In the genomic region with DNA sequence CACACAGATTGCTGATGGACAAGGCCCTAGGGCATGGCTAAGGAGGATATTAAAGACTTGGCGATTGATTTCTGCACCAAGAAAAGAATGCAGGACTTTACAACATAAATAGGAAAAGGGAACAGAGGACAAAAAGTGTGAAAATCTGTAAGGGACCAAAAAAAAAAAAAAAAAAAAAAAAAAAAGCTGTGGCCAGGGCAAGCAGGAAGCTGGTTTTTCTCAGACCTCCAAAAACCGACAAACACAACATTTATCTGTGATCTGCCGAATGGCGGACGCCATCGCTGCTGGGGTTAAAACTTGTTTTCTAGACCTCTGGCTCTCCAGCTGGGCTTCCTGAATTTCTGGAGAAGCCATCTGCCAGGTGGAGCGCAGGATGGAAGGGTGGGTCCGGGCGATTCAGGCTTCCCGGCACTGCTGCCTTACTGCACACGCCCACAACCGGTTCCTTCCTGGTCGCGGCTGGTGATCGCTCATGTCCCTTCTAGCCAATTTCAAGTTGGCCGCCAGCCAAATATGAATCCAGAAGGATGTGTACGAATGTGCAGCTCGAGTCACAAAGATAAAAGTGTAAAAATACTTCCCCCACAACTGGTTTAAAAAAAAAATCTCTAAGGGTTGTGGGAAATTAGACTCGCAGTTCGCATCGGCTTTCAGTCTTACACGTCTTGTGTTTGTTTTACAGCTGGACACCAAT, we compare ENCODE assay signal across 8 mouse cellular contexts.
DNase-seq lines count a peak whose midpoint lies in the region; ATAC-seq lines count a peak whose summit lies in the region.

No protein-coding gene starts in this region.

- peak; percentile 93 for ATAC-seq in megakaryocyte, adult 5-6 weeks (ENCODE audit: poor library complexity, severe bottlenecking)

- intact Hi-C loops in gastrocnemius, postnatal 14 days (cut with DNase I; ENCODE audit: low total_unique reads) = no loop called here

- DNase-seq in adrenal gland, adult 8-10 months = peak; percentile 61
- DNase-seq in embryo, embryonic 11 days = peak; percentile 80
- DNase-seq in gastrocnemius, postnatal 14 days = peak; percentile 78
- DNase-seq in induced T-regulatory cell, adult 2 months (ENCODE audit: low read depth) = peak; percentile 65
- DNase-seq in left cerebral cortex, adult 9 months (ENCODE audit: low spot score in 2 of 2) = peak; percentile 40 to 78
- peak; percentile 87 to 88 for DNase-seq in right cerebral cortex, postnatal 10 days (ENCODE audit: low spot score in 2 of 2)
- DNase-seq in T-cell, adult 2 months (ENCODE audit: low spot score) = no peak
